Mouse (Mus musculus) induced T-regulatory cell, adult 2 months (primary cell): ENCODE results near the gene Tor1aip1.
A peak's percentile ranks its signal among the peaks of the same experiment; 100 is the strongest.

Source experiments
- DNase-seq: peaks from one replicate; pipeline ENCODE4 v3.0.0-alpha.2; 2012; ENCODE audit warnings: low read depth

Gene Tor1aip1

DNA sequence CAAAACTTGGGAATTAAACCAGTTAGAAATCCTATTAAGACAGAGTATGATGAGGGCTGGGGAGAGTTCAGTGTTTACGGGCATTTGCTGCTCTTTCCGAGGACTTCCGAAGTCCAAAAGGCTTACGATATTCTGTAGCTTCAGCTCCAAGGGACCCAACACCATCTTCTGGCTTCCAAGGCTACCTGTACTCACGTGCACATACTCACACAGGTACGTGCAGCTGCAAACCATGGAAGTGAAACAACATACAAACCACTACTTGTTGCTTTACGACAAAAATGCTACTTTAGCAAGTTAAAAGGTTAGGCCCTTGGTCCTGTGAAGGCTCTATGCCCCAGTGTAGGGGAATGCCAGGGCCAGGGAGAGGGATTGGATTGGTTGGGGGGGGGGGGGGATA, 2.4 kb downstream of the Tor1aip1 start:
- DNase-seq: no peak

- DNase-seq: no peak
Observed at GRCm38 (mm10) chr1:156028340-156028975, 7.8 kb downstream of the Tor1aip1 start.

DNA sequence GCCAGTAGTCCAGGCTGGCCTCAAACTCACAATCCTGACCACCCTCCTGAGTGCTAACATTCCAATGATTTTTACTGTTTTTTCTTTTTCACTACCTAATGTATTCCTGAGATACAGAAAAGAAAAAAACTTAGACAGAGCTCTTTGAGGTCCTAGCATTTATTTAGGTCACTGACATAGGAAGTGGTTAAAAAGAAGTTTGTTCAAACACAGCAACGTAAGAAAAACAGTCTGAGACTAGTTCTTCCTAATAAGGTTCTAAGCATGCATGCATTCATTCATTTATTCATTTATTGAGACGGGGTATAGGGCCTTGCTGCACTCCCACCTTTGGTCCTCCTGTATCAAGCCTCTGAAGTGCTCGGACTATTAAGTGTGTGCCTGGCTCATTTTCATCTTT, 8.4 kb downstream of the Tor1aip1 start:
- no peak for DNase-seq

GRCm38 (mm10) chr1:156024831-156025503, 11.3 kb downstream of the Tor1aip1 start:
- no peak for DNase-seq

- DNase-seq: no peak
Observed at GRCm38 (mm10) chr1:156020402-156020801, 15.9 kb downstream of the Tor1aip1 start.

GRCm38 (mm10) chr1:156019800-156020199, 16.5 kb downstream of the Tor1aip1 start:
- DNase-seq: no peak

GRCm38 (mm10) chr1:156009003-156009402, 27.3 kb downstream of the Tor1aip1 start:
- peak; percentile 70 for DNase-seq

- DNase-seq: no peak
Observed at GRCm38 (mm10) chr1:156005906-156006305, 30.4 kb downstream of the Tor1aip1 start.

- no peak for DNase-seq
Observed at GRCm38 (mm10) chr1:156003201-156003935, 32.9 kb downstream of the Tor1aip1 start.

DNA sequence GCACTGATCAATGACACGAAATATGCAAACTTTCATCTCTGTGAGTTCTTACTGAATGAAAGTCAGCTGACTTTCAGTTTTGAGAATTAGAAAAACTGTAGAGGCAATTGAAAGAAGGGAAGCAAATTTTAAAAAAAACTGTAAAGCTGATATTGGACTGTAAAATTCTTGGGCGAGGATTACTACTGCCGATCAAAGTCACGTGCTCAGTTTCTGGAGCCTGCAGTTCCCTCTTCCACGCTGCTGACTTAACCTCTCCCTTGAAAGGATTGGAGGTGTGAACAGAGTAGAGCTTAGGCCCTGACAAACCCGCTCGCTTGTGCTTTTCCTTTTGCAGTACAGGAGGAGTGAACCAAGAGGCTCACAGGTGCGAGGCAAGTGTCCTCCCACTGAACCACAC, 33.9 kb downstream of the Tor1aip1 start:
- no peak for DNase-seq

GRCm38 (mm10) chr1:155995612-155996011, 40.7 kb downstream of the Tor1aip1 start:
- DNase-seq: no peak

DNA sequence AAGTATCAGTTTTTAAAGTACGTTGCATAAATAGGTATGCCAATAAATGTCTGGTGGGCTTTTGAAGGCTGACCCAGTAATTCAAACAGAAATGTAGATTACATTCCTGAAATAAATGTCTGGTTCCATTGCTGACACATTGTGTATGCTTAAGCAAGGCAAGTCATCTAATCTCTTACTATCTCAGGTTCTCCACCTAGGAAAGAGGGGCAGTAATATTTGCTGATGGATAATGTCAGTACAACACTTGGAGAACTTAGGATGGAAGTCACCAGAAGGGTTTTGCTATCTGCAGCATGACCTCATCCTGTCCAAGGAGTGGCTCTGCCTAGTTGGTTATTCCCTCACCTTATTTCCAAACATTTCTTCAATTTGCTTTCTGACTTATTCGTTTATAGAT, 41.8 kb downstream of the Tor1aip1 start:
- no peak for DNase-seq

GRCm38 (mm10) chr1:155990391-155990790, 45.9 kb downstream of the Tor1aip1 start:
- DNase-seq: no peak

GRCm38 (mm10) chr1:155989387-155989786, 46.9 kb downstream of the Tor1aip1 start:
- no peak for DNase-seq

GRCm38 (mm10) chr1:155987625-155988024, 48.7 kb downstream of the Tor1aip1 start:
- no peak for DNase-seq

DNA sequence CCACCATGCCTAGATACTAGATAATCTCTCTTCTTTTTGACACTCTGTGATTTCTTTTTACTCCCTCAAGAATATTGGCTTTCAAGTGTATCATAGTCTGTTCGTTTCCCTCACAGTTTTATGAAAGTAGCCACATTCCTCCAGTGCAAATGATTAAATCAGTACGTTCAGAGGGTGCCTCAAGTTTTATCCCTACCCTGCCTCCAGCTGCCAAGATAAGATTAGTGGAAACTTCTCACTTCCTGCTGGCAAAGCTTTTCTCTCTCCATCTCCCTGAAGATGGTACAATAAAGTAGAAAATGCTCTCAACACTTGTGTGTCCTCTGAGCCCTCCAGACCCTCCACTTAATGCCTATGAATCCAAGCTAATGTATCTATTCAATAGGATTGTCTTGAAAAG, 61.3 kb downstream of the Tor1aip1 start:
- no peak for DNase-seq

- no peak for DNase-seq
Observed at GRCm38 (mm10) chr1:155973719-155974379, 62.4 kb downstream of the Tor1aip1 start.

DNA sequence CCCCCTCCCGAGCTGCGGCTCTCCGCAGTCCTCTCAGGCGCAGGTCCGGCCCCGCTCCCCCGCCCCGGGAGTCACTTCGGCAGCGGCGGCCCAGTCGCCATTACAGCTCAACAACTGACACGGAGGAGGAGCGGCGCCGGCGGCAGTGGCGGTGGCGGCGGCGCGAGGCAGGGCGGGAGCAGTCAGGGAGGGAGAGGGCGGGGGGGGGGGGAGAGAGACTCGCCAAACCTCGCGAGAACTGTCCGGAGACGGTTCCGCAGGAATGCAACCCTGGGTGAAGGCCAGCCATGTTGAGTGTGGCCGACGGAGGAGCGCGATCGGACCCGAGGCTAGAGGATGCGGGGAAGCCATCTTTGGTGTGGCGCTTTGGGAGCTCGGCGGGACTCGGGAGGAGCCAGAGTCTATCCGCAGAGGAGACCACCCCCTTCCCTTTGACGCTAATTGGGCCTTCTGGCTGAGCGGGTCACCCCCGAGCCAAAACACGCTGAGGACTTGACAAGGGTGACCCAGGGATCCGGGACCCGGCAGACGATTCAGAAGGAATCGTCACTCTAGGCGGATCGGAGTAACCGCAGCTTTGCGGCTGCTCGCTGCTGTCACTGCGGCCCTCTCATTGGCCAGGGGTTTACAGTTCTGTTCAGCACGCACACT, 63.1 kb downstream of the Tor1aip1 start, which contains the start of gene Cep350:
TSS of gene Cep350 (minus strand) at position 188 of the 651 bp plus-strand sequence.
- peak; percentile 98 for DNase-seq

DNA sequence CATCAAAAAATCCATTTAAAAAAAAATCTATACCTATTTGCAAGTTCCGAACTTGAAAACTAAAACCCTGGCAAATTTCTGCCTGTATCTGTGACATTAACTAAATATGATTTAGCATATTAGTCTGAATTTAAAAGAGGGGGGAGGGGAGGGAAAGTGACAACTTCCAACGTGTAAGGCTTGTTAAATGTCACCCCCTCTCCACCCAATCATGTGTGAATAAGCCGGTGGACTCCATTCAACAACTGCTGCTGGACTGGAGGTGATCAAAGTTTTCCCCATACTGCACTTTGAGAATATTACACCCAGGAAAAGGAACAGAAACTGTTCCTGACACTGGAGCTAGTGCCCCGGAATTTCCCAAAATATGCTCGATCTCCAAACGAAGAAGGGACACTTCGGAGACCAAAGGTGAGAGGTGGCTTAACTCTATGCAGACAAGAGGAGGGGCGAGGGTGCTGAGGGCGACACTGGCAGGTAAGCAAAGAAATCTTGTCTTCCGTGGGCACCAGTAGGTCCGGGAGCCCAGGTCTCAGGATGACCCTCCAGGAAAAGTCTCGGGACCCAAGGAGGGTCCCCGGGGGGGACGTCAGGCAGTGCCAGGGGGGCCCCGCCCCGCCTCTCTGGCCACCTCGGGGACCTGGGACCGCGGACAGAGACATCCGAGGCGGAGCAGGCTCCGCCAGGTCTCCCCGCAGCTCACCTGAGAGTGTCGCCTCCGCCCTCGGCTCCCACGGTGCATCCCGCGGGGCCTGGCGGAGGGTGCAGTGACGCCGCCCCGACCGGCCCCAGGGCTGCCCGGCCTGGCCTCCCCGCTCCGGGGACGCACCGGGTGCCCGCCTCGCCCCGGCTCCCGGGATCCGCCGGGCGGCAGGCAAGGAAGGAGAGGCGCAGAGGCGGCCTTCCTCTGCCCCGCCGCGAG, 63.9 kb downstream of the Tor1aip1 start:
- DNase-seq: peak; percentile 50
